Mouse (Mus musculus): ENCODE measurements at regions not wholly inside any gene's neighbourhood (a gene's known extent, or its start where the extent isn't known, plus 50 kb on each side); places are given as distances from the start of the nearest gene placed in this dataset.

- ATAC-seq, result no peak
These were observed 111.1 kb downstream of the Ccdc71l start for GRCm38 (mm10) chr12:32489415-32490139.

DNA sequence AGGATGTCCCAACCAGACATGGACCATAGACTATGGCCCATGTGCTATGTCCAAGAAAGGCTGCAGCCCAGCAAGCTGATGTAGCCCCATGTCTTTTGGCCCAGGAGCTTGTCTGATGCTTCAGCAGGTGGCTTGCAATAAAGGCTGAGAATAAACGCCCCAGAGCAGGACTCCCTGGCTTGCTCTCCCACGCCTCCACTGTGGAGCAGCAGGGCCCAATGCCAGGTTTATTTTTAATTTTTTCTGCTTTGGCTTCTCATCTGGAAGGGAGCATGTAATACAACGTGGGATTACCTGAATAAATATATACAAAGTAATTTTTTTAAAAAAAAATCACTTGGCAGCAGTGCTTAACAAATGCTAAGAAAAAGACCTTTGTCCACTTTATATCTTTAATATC is 125.7 kb downstream of the Ccdc71l start:
- no peak for ATAC-seq

GRCm38 (mm10) chr12:32508671-32509070 is 130.2 kb downstream of the Ccdc71l start:
- no peak for ATAC-seq

- no peak for ATAC-seq
These were observed 147.1 kb downstream of the Ccdc71l start for GRCm38 (mm10) chr12:32525586-32525985.

GRCm38 (mm10) chr12:32531216-32531615 is 152.7 kb downstream of the Ccdc71l start:
- no peak for ATAC-seq

GRCm38 (mm10) chr12:32533641-32534040 is 155.1 kb downstream of the Ccdc71l start:
- no peak for ATAC-seq

GRCm38 (mm10) chr12:32545466-32545865 is 167.0 kb downstream of the Ccdc71l start:
- no peak for ATAC-seq

DNA sequence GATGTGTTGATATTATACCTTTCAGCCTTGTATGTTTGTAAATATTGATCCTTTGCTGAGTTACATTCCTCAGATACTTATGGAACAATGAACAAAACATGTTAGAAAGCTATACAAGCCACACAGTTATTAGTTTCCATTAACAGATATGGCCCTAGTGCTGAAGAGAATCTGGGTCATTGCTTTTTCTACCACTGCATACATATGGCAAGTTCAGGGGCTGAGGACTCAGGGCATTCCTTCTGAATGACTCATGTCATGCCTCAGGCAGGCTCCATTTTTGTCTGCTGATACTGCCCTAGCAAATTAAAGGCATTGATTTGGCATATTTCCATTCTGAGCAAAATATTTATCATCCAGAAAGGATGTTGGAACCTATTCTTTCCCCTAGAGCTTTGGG is 167.9 kb downstream of the Ccdc71l start:
- no peak for ATAC-seq

GRCm38 (mm10) chr12:32553793-32554192 is 175.3 kb downstream of the Ccdc71l start:
- ATAC-seq, result no peak

- ATAC-seq, result no peak
These were observed 189.3 kb downstream of the Ccdc71l start for GRCm38 (mm10) chr12:32567777-32568176.

DNA sequence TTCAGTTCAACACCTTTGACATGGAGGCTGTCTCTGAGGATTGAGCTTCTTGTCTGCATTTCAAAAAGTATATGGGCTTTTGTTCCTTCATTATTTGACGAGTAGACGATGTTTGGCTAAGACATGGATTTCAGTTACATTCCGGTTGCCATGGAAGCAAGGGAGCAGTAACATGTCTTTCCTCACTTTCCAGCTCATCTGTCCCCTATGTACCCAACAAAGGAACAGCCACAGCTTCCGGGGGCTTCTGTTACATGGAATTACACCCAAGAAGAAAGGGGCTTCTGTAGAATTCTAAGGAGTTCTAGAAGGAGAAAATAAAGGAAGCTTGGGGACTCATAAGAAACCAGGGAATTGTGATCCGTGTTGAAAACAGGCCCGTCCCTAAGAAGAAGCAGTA is 202.8 kb downstream of the Ccdc71l start:
- ATAC-seq, result no peak

- no peak for ATAC-seq
These were observed 217.1 kb upstream of the Nampt start for GRCm38 (mm10) chr12:32602131-32602815.

DNA sequence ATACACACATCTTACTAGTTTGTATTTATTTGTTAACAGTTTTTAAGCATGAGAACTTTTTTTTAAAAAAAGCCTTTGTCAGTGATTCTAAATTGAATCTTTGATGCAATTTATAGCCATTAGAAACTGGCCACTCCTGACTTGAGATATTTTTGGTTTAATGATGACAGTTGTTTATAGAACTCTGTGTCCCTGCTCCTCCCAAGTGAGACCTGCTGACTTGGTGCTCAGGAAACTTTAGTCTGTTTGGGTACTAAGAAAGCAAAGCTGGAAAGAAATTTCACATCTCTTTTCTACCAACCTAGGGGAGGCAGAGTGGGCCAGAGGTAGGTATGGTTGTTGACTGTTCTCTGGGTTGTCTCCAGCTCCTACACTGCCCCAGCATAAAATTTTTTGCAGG is 214.0 kb upstream of the Nampt start:
- no peak for ATAC-seq

DNA sequence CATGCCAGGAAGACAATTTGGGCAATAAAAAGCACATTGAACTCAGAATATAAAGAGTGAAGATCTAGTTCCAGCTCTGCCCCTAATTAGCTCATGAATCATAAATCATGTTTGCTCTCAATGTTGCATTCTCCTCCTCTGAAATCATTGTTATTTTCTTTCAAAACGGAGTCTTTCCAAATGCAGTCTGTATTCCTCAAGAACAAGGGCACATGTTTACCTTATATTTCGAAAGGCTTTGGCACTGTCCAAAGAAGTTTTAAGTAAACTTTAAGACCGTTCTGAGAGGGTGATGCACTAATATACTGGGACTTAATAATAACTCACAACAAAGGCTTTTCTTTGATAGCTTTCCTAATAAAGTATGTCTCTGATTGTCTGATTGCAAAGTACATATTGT is 204.3 kb upstream of the Nampt start:
- no peak for ATAC-seq

- no peak for ATAC-seq
These were observed 203.3 kb upstream of the Nampt start for GRCm38 (mm10) chr12:32616086-32616485.

GRCm38 (mm10) chr12:32617031-32617430 is 202.3 kb upstream of the Nampt start:
- ATAC-seq, result no peak

DNA sequence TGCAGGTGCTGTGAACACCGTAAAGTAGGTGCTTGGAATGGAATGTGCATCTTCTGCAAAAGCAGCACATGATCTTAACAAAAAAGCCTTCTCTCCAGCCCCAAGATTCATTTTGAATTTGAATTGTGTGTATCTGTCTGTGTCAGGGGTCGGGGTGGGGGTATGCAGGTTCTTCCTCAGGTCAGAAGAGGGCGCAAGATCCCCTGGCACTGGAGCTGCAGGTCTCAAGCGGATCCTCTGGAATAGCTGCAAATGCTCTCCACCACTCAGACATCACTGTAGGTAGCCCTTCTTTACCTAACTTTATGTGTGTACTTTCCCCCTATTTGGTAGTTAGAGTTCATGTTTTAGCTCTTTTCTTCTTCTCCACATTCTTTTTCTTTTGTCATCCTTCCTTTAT is 199.5 kb upstream of the Nampt start:
- ATAC-seq, result no peak

DNA sequence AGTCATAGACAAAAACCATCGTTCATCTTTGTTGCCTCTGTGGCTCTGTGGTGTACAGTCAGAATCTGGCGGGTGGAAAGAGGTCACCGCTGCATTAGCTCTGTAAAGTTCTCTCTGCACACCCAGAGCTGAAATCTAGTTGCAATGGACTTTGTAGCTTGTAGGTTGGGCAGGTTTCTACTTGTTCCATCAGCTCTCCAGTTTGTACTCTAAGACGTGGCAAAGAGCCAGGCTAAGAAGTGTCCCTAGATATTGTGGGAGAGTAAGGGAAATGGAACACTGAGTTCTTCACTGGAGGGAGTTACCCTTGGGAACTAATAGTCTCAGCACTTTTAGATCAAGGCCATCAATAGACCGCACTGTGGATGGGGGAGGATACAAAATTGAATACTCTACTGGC is 197.6 kb upstream of the Nampt start:
- no peak for ATAC-seq

DNA sequence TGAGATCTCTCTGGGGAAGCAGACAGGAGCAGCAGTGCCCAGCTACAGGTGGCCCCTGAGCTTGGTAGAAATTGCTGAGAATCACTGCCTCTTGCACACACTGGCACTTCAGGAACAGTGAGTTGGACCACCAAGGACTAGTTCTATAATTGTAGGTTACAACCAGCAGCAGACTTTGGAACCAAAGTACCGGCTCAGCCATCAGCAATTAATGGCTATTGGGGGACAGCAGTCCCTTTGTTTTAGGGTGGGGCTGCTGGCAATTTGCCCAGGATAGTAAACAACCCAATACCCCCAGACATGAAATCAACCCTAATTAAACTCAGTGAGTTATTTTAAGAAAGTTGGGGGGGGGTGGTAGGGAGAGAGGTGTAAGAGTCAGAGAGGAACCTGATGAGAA is 190.8 kb upstream of the Nampt start:
- no peak for ATAC-seq

DNA sequence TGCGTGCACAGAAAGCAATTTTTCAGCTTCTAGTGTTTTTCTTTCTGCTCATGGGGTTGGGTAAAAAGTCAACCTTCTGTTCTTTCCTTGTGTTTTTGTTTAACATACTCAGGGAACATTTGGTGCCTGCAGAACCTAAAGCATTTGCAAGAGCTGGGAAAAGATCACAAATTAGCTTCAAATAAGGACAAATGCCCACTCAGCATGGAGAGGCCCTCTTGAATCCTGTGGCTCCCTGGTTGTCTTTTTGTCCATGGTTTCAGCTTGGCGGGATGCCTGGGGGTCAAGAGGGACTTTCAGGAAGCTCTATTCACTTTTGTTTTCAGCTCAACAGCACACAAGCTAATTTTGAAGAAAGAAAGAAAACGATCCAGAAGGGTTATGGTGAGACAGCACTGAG is 186.4 kb upstream of the Nampt start:
- no peak for ATAC-seq

DNA sequence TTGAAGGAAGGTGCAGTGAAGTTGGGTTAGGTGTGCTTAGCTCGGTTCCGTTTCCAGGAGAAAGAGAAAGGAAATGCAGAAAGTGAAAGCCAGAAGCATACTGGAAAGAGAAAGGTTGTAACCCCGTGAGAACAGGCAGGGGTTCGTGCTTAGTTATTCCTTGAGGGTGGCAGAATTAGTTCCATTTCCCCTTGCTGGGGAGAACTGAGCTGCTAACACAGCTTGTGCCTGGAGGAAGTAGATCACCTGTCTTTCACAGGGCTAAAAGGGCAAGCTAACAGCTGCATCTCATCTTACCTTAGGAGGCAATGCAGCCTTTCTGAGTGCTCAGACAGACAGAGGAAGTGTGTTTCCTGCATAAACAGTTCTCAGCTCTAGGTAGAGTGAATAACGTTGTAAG is 184.3 kb upstream of the Nampt start:
- peak; percentile 71 for ATAC-seq

DNA sequence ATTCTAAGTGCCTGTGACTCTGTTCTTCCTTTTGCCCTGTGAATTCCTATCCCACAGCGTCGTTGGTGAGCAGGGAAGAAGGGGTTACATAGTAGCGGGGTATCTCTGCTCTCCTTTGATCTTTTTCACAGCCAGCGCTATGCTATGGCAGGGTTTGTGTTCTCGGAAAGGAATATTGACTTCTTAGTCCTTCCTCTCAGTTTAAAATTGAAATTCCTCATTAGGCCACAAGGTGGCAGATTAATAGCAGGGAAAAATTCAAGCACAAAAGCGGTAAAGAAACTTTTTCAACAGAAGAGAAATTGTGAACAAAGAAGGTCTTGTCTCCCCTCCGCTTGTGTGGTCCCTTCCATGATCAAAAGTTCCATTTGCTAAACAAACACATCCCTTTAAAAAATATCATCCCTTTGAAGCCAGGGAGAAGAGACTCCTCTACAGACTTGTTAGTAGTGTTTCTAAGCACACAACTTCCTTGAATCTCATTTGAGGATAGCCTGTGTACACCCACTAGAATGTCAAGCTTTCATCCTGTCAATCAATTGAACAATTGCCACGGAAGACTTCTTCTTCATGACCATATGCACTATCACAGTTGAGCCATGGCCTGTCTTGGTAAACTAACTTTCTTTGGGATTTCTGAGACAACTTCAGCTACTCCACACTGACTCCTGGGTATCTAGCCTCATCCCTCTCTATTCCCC is 181.8 kb upstream of the Nampt start:
- ATAC-seq, result peak; percentile 56

- ATAC-seq, result no peak
These were observed 178.8 kb upstream of the Nampt start for GRCm38 (mm10) chr12:32640591-32640990.

DNA sequence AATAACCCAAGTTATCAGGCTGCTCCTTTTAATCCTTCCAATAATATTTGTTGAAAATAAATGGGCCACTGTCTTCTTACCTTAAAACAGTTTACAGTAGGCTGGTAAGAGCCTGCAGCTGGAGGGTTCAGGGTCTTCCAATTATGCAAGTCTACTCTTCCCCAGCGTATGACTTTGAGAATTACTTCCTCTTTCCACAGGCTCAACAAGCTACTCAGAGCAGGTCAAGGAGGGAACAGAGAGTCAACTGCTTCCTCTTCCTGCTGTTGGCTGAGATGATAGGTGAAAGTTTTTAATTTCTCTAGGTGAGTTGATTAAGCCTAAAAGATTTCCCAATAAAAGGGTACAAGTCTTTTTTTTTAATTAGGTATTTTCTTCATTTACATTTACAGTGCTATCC is 176.9 kb upstream of the Nampt start:
- ATAC-seq, result no peak
